Mouse (Mus musculus) E14TG2a.4 (cell line): ENCODE data around the gene Gm20388.

Source experiments
- CTCF ChIP-seq: conservative IDR thresholded peaks from 2 replicates; pipeline ENCODE4 v1.5.1; 2014; ENCODE audit warnings: low read length
- NANOG ChIP-seq: IDR thresholded peaks from 2 replicates; pipeline ENCODE4 v1.6.1; 2014; ENCODE audit warnings: borderline replicate concordance, low read length, mixed read lengths
- POU5F1 ChIP-seq: IDR thresholded peaks from 2 replicates; pipeline ENCODE4 v1.6.1; 2014; ENCODE audit warnings: low read length, borderline replicate concordance

DNA sequence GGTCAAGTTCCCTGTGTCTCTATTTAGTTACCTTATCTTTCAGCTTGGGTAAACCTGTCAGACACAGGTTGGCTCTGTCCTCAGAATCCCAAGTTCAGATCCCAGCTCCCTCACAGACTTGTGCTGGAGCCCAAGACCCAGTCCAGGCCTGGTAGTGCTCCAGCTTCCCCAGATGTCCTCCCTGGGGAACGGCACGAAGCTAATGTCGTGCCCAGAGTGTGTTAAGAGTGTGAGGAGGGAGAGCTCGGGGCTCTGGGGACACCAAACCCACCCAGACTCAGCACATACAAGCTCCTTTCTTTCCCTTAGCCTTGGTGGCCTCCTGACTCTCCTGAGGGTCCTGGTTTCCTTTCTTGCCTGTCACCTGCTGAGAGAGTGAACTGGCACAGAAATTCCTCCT is 1389.4 kb downstream of the Gm20388 start:
- TF ChIP-seq CTCF (no peak), NANOG (no peak), POU5F1 (no peak)
